Mouse (Mus musculus): ENCODE measurements at regions not wholly inside any gene's neighbourhood (a gene's known extent, or its start where the extent isn't known, plus 50 kb on each side); places are given as distances from the start of the nearest gene placed in this dataset.

DNA sequence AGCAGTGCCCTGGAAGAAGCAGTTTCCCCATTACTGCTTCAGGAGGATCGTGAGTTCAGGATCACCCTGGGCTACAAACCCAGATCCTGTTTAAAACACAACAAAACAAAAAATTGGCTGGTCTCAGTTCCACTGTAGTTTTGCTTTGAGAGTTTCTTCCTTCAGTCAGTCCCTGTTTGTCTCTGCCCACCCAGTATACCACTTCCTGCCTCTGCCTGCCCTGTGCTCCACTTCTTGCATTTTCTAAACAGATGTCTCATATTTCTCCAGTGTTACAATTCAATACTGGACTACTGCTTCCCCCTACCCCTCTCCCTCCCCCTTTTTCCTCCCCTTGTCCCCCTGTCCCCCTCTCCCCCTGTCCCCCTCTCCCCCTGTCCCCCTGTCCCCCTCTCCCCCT lies 98.6 kb upstream of the F13a1 start:
- TF ChIP-seq CTCF (IDR thresholded peaks at IDR 0.05; ENCODE audit: low read depth, low read length) (no peak), GATA1 (IDR thresholded peaks at IDR 0.05; ENCODE audit: borderline replicate concordance, low read length) (no peak), TAL1 (conservative IDR thresholded peaks at IDR 0.05; ENCODE audit: low read depth, low read length) (no peak), POLR2AphosphoS5 (IDR thresholded peaks at IDR 0.05; ENCODE audit: insufficient replicate concordance, low read depth, low read length) (no peak), GATA2 (IDR thresholded peaks at IDR 0.05; ENCODE audit: borderline replicate concordance, low read depth, low read length) (no peak)
